Mouse (Mus musculus): ENCODE data around the gene D13Ertd608e.
A peak's percentile ranks its signal among the peaks of the same experiment; 100 is the strongest.
"Not testable (repeated sequence)": the region's sequence is repeated elsewhere in the genome, so short reads cannot be mapped to it uniquely, and the experiment has no call there.

Gene D13Ertd608e

DNA sequence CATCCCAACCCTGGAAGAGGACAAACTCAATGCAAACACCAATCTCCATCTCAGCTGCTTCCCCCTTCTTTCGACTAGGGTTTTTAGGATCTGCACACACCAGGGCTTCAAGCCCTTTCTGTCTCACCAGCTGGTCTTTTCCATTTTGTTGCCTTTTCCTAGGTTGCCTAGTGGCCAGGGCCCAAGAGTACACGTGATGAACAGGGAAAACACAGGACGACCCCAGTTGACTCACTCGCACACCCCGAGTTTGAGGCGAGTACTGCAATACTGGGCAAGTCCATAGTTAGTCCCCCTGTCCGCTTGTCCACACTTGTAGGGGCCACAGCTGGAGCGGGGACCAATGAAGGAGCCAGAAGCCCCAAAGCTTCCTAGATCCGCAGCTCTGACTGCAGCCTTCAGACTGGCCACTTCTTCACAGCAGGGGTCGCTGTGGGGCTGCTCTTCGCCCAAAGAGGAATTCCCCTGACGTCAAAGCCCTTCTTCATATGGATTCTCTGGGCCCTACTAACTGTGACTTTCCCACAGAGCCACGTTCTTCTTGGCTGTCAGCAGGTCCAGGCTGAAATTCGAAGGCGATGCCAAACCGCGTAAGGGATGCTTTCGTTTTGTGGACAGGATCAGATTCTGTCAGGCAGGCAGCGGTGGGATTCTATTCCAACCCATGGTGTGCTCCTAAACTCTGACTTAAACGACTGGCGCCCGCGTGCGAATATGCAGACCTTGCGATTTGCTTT lies at the start of gene D13Ertd608e:
Gene D13Ertd608e, plus strand, starts transcription at position 687 of the 737 bp plus-strand sequence.
- DNase-seq (ENCODE audit: low spot score): peak; percentile 3

DNA sequence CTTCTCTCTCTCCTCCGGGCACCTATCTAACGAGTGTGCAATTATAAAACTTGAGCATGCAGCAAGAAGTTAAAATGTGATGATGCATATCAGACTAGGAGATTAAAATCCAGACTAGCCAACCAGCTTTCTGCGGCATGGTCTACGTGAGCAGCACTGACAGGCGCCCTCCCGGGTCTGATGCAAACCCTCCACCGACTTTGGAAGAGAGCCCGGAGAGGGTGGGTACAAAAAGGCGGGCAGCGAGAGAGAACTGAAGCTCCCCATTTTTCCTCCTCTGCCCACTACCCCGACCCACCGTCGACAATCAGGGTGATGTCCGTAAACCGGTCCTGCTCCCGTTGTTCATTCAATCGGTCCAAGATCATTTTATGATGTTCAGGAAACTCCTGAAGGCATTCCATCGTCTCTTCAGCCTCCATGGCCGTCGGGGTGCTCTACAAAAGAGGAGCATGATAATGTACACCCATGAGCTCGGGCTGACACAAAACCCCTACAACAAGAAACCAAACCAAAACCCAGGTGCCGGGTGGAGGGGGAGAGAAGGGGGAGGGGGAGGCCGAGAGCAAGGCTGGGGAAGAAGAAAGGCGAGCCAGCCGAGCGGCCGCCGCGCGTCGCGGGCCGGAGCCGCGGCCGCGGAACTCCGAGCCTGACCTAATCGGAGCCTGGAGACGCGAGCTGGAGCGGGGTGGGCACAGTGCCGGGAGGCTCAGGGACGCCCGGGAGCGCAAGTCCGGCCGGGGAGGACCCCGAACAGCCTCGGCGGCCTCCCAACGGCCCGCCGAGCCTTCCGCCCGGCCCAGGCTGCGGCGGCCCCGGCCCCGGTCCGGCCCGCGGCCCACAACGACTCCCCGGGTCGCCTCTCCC lies 45.7 kb upstream of the D13Ertd608e start:
- DNase-seq (ENCODE audit: low spot score): peak; percentile 56

DNA sequence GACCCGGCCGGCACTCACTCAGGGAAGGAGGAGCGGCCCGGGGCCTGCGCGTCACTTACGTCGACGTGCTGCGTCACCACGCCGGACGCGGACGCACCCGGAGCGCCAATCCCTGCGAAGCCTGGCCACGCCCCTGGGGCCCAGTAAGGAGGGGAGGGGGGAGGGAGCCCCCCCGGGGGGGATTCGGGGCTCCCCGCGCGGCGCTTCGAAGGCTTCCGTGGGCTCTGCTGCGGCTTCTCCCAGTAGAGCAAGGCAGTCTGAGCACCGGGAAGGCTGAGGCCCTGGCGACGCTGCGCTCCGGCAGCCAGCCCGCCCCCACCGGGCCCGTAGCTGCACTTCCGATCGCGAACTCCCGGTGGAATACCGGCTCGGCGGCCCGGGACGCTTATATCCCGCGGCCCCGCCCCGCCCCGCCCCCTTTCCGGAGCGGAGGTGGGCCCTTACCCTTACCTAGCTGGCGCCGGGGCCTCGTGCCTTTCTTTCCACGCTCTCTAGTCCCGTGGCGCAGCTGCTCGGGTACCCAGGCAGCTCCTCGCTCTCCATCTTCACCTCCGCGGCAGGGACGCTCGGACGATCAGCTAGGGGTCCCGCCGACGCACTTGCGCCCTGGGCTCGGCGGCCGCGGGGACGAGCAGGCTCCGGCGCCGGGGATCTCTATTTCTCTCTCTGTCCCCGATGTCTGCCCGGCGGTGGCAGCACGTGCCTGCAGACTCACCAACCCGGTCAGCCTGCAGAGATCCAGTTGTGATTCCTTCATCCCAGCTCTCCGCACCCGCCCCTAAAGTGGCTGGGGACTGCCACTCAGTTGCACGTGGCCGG lies 44.8 kb upstream of the D13Ertd608e start, which contains the start of gene Zfp131:
Gene Zfp131, minus strand, starts transcription at position 129 of the 819 bp plus-strand sequence.
- peak; percentile 90 for DNase-seq (ENCODE audit: low spot score)

DNA sequence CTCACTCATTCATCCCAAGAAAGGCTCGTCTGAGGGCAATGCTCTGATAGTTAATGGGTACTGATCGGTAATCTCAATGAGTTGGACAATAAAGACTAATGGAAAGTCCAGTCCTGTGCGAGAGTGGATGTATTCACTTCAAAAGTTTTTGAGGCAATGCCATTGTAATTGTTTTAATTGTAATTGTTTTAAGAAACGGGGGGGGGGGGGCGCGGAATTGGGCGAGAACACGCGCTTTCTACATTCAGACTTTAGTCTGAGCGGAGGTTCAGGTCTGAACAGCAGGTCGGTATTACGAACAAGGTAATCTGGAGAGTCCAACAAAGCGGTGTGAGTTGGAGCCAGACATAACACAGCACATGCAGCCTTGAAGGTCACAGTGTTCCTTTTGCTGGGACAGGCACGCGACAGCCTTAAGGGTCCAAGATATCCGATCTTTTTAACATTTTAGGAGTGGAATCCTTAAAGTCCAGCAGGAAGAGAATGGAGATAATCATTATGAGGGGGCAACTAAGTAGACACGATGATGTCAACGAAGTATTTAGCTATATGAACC lies 44.1 kb upstream of the D13Ertd608e start:
- no peak for DNase-seq (ENCODE audit: low spot score)

DNA sequence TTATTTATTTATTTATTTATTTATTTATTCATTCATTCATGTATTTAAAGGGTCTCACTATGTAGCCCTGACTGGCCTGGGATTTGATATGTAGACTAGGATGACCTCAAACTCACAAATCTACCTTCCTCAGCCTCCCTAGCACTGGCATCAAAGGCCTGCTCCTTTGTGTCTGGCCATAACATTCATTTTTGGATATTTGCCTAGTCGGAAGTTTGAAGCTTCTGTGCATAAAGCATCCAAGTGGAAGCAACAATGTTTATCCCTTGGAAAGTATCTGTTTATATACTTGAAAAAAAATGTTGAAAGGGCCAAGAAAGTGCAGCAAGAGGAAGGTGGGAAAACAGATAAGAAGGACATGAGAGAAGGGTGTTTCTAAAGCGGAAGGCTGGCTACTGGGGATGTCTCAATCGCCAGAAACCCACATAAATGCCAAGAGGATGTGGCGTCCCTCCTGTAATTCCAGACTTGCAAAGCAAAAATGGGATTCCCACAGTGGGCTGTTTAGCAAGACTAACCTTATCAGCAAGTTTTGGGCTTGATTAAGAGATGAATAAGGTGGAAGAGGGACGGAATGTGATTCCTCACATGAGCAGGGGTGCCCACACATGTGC lies 42.9 kb upstream of the D13Ertd608e start:
- no peak for DNase-seq (ENCODE audit: low spot score)

DNA sequence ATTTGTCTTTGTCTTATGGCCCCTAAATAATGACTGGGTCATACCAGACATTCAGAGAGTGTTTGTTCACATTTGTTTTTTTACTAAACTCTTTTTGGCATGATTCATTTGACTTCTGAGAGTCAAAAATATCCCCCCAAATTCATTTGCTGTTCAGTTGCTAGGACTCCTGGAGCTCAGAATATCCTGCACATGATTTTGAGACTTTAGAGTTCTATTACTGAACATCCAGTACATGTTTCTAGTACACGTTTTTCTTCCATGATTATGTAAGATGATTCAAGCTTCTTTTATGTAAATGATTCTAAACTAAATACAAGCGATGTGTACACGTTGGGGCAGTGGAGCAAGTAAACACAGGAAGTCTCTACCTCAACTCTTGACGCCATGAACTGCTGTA lies 38.1 kb upstream of the D13Ertd608e start:
- no peak for DNase-seq (ENCODE audit: low spot score)

DNA sequence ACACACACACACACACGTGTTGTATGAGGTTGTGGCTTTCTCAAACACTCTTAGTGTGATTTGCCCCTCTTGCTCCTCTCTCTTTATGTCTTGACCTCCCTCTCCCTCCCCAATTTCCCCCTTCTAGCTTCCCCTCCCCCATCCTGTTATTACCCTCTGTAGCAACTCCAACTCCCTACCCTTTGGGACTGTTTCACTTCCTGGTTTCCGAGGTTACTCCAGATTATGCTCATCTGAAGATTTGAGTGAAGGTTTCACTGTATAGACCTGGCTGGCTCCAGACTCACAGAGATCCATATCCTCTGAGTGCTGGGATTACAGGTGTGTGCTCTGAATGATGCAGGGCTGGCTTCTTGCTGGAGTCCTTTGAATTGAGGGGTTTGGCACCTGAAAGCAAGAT lies 26.9 kb upstream of the D13Ertd608e start:
- no peak for DNase-seq (ENCODE audit: low spot score)

DNA sequence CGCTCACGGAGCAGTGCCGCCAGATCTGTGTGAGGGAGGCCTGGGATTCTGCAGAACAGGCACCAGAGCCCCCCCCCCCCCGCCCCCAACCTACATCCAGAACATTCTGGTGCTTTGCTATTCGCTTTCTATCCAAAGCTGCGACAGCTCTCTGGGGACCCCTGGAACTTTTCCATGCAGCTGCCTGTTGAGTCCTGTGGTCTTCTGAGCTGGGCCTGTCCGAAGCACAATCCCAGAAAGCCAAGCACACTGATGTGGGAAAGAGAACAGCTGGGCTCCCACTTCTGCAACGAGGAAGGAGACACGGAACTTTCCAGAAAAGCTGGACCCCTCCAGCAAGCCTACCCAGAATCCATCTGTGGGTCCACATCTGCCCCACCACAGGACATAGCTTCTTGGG lies 25.8 kb upstream of the D13Ertd608e start:
- DNase-seq (ENCODE audit: low spot score): no peak

DNA sequence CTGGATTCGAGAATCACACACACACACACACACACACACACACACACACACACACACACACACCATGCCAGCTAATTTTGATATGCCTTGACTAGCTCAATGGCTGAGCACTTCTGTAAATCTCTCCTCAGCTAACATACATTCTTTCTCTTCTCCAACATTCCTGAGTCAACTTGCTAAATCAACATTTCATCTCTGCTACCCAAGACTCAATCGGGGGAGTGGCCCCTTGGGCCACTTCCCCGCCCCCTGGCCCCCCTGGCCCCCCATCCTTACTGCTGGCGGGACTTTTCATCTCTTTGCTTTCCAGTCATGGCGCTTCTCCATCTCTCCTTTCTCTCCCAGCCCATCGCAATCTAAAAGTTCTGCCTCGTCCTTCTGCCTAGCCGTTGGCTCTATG lies 19.0 kb upstream of the D13Ertd608e start:
- no peak for DNase-seq (ENCODE audit: low spot score)

DNA sequence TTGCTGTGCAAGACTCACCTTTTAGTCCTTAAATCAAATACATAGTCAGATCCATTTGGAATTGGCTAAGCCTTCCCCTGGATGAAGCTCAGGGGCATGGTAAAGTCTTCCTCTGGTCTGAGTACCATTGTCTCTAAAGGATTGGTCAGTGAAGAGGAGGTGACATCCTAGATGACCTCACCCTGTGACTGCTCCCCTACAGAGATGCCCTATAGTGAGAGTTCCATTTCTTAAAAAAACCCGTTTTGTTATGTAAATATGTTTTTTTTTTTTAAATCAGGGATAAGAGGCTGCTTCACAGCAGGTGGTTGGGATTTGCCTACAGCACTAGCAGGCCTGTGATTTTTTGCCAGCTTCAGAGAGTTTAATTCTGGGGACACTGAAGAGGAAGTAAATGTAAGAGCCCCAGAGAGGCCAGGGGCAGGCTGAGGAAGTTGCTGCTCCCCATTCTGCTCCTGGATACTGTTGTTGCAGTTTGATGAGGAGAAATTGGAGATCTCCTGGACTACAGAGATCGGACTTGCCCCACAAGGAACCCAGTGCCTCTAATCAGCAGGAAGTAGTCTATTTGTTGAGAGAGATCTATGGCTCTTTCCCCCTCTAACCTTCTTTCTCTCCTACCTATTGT lies 18.1 kb upstream of the D13Ertd608e start:
- no peak for DNase-seq (ENCODE audit: low spot score)

DNA sequence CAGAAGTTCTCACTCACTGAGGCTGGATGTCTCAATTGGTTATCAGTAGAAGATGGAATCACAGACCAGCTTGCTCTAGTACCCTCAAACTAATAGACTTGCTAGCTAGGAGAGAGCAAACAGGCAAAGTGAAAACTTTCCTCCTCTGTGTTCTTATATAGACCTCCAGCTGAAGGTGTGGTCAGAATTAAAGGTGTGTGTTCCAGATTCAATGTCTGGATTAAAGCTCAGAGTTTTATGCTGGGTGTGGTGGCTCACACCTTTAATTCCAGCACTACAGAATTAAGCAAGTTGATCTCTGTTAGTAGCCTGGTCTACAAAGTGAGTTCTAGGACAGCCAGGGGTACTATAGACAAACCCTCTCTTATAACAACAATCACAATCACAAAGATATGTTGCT lies 5.7 kb upstream of the D13Ertd608e start, which contains the start of gene AF067063:
Gene AF067063, minus strand, starts transcription at position 101 of the 400 bp plus-strand sequence.
- DNase-seq (ENCODE audit: low spot score): not testable (repeated sequence)

DNA sequence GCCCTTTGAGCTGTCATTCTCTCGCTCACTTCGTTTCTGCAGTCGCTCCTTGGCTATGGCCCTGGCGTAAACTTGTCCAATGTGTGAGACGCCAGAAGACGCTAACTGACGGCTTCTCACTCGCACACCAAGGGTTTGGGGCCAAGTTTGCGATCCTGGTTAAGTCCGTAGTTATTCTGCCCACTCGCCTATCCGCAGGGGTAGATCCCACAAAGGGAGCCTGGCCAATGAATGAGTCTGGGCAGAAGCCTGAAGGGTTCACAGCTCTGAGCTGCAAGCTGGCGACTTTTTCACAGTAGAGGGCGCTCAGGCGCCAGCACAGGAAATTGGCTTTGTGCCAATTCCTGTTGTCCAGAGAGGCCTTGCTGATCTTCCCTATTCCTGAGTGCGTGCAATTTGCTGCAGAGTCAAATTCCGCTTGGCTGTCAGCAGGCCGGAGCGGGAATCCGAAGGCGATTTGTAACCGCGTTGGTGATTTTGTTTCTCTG lies 562 bp downstream of the D13Ertd608e start:
- not testable (repeated sequence) for DNase-seq (ENCODE audit: low spot score)

DNA sequence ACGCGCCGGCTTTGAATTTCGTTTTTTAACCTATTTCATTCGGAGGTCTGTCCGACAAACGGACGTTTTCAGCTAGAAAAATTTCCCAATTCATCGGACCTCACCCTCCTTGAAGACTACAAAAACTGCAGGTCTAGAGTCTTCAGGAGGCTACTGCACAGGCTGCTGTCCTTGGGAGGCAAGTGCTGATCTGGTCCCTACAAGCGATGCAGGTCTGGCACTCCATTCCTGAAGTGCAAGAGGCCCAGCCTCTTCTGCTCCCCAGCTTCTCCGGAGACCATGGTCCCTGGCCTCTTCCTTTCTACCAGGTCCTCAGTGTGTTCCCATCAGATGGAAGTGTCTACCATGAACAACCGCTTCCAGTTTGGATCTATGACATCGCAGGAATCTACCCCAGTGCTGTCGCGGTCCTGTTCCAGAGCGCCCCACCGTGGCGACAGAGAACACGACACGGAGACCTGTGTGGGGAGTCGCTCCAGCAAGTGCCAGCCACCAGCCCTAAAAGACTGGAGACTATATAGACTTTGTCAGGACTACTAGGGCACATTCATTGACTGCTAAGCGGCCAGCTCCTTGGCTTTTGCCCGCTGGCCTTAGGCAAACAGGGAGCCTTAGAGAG lies 2.0 kb downstream of the D13Ertd608e start:
- not testable (repeated sequence) for DNase-seq (ENCODE audit: low spot score)

DNA sequence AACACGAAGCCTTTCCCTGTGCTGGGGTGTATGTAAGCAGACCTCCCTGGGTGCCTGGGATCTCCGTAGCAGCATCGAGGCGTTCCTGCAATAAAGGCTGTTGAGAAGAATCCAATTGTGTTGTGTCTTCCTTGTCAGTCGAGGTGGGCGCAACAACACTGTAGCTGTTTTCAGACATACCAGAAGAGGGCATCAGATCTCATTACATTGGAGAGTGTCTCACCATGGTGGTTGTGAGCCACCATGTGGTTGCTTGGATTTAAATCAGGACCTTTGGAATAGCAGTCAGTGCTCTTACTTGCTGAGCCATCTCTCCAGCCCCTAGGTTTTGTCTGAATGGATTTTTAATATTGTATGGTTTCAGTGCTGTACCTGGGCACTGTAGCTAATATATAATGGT lies 4.2 kb downstream of the D13Ertd608e start:
- not testable (repeated sequence) for DNase-seq (ENCODE audit: low spot score)

DNA sequence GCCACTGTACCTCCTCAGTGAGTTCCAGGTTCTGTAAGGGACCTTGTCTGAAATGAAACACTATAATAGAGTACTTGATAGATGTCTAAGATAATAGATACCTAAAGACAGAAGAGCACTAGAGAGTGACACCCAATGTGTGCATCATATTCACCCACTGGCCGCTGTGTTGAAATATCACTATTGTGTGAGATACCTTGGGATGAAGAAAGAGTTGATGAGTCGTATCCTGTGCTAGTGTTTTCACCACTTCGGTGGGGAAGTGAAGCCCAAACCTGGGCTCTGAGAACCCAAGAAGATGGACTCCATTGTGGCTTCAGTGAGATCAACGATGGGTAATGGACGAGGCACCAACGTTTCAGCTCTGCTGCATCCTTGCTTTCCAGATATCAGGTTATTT lies 26.6 kb downstream of the D13Ertd608e start:
- DNase-seq (ENCODE audit: low spot score): not testable (repeated sequence)

DNA sequence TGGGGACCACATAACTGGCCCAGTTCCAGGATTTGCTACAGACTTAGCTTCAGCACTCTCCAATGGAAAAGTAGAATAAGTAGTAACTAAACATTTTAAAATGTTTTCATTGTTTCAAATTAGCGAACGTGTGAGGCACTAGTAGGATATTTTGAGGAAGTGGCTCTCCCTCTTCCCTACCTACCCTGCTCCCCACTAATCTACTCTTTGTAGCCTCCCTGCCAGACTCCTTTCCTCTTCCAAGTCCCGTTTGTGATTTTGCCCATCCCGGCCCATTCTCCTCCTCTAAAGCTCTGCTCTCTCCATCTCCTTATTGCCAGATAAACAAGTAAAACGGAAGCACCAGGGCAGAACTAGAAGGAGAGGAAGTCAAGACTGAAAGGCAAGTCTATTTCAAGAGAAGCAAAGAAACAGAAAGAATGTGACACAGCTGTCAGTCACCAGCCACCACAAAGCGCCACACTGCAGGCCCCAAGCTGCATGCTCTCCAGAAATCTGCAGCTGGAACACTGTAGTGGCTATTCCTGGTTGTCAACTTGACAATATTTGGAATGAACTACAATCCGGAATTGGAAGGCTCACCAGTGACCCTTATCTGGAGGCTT lies 28.7 kb downstream of the D13Ertd608e start:
- DNase-seq (ENCODE audit: low spot score): not testable (repeated sequence)

DNA sequence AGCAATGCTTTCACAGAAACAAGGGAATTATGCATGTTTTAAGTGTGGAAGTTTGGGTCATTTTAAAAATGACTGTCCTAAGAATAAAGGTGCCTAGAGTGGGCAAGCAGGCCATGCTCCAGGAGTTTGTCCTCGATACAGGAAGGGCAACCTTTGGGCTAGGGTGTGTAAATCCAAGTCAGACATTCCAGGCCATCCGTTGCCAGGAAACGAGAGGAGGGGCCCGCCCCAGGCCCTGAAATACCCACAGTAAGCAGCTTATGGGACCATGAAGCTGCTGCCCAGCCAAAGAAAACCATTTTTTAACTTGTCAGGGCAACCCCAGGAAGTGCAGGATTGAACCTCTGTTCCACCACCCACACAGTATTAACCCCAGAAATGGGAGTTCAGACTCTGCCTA lies 51.1 kb downstream of the D13Ertd608e start:
- DNase-seq (ENCODE audit: low spot score): not testable (repeated sequence)

DNA sequence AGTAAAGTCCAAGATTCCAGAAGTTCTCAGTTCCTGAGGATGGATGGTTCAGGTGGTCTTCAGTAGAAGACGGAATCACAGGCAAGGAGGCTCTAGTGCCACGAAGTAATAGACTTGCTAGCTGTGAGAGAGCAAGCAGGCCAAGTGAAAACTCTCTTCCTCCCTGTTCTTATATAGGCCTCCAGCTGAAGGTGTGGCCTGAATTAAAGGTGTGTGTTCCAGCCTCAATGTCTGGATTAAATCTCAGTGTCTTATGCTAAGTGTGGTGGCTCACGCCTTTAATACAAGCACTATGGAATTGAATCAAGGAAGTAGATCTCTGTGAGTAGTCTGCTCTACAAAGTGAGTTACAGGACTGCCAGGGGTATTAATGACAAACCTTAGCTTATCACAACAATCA lies 58.9 kb downstream of the D13Ertd608e start, which contains the start of gene Tcstv1:
Gene Tcstv1, minus strand, starts transcription at position 101 of the 400 bp plus-strand sequence.
- DNase-seq (ENCODE audit: low spot score): not testable (repeated sequence)

Data from c-Kit-positive CD71-positive TER-119-positive erythroid progenitor cells, embryonic 14.5 days (primary cell).